Mouse (Mus musculus): ENCODE results near the gene Jund. TPM values are rescaled to one million over a fixed set of nuclear protein-coding genes. Genes with fewer than 3 reads are reported as not detected.
A peak's percentile ranks its signal among the peaks of the same experiment; 100 is the strongest.

Jund gene
- total and polyA plus RNA-seq, 3 experiments = 109 to 127 (median 123) TPM

- Histone ChIP-seq H3K4me3 (no peak overlapping the region), H3K27me3 (ENCODE audit: control insufficient read depth, insufficient read depth, low read length) (no peaks in the 10 kb centered on the region), H3K27ac (peak overlapping the region; percentile 92), H3K4me1 (ENCODE audit: control insufficient read depth, insufficient read depth, low read length) (peaks cover 16% of the 10 kb centered on the region), H3K9ac (ENCODE audit: low read depth, low read length) (no peak overlapping the region; the same call in 1 of the 2 replicates), H3K36me3 (ENCODE audit: control insufficient read depth, insufficient read depth, low read length) (peaks cover 2% of the 10 kb centered on the region; the same call in 1 of the 2 replicates), H3K79me2 (replicated peaks; ENCODE audit: control insufficient read depth, insufficient read depth, low read length) (no peaks in the 10 kb centered on the region)
- no peak for TF ChIP-seq EP300 (IDR thresholded peaks at IDR 0.05; ENCODE audit: insufficient read depth, low read depth, low read length)
- no peak for TF ChIP-seq POLR2A (IDR thresholded peaks at IDR 0.05; ENCODE audit: insufficient read depth, low read depth, low read length)
- no peak for TF ChIP-seq CTCF (IDR thresholded peaks at IDR 0.05)
- intact Hi-C loops (cut with DNase I) = no loop called here
- DNase-seq = peak in 1 of 2 experiments; percentile 50
- 58% methylated on average over 4 of the region's 4 CpGs for WGBS
Observed at GRCm38 (mm10) chr8:70696946-70697345, 1.8 kb upstream of the Jund start.

GRCm38 (mm10) chr8:70697366-70698250 lies 1.1 kb upstream of the Jund start:
- DNase-seq = peak in 1 of 2 experiments; percentile 34
- H3K4me3 ChIP-seq = peak overlapping the region; percentile 66
- intact Hi-C loops (cut with DNase I) = no loop called here
- no peaks in the 10 kb centered on the region for H3K27me3 ChIP-seq (ENCODE audit: control insufficient read depth, insufficient read depth, low read length)
- 57% methylated on average over 12 of the region's 12 CpGs for WGBS
- H3K9ac ChIP-seq (ENCODE audit: low read depth, low read length) = peak overlapping the region; percentile 93
- H3K27ac ChIP-seq = peak overlapping the region; percentile 92
- TF ChIP-seq EP300 (IDR thresholded peaks at IDR 0.05; ENCODE audit: insufficient read depth, low read depth, low read length) (no peak), CTCF (IDR thresholded peaks at IDR 0.05) (no peak), POLR2A (IDR thresholded peaks at IDR 0.05; ENCODE audit: insufficient read depth, low read depth, low read length) (no peak)
- H3K36me3 ChIP-seq (ENCODE audit: control insufficient read depth, insufficient read depth, low read length) = peaks cover 2% of the 10 kb centered on the region; the same call in 1 of the 2 replicates
- H3K4me1 ChIP-seq (ENCODE audit: control insufficient read depth, insufficient read depth, low read length) = peaks cover 20% of the 10 kb centered on the region
- no peaks in the 10 kb centered on the region for H3K79me2 ChIP-seq (replicated peaks; ENCODE audit: control insufficient read depth, insufficient read depth, low read length)

- under 1% methylated on average over 83 of the region's 89 CpGs for WGBS
- Histone ChIP-seq H3K9ac (ENCODE audit: low read depth, low read length) (peak overlapping the region; percentile 95), H3K4me3 (peak overlapping the region; percentile 99), H3K4me1 (ENCODE audit: control insufficient read depth, insufficient read depth, low read length) (peaks cover 24% of the 10 kb centered on the region), H3K36me3 (ENCODE audit: control insufficient read depth, insufficient read depth, low read length) (peaks cover 2% of the 10 kb centered on the region; the same call in 1 of the 2 replicates), H3K79me2 (replicated peaks; ENCODE audit: control insufficient read depth, insufficient read depth, low read length) (no peaks in the 10 kb centered on the region), H3K27me3 (ENCODE audit: control insufficient read depth, insufficient read depth, low read length) (no peaks in the 10 kb centered on the region), H3K27ac (peak overlapping the region; percentile 94)
- TF ChIP-seq CTCF (IDR thresholded peaks at IDR 0.05) (no peak), EP300 (IDR thresholded peaks at IDR 0.05; ENCODE audit: insufficient read depth, low read depth, low read length) (no peak), POLR2A (IDR thresholded peaks at IDR 0.05; ENCODE audit: insufficient read depth, low read depth, low read length) (no peak)
- DNase-seq = no peak
- intact Hi-C loops (cut with DNase I) = no loop called here
Observed at GRCm38 (mm10) chr8:70699116-70699833, 526 bp downstream of the Jund start.

- peak overlapping the region; percentile 99 for H3K4me3 ChIP-seq
- DNase-seq = peak; percentile 89
- no peaks in the 10 kb centered on the region for H3K27me3 ChIP-seq (ENCODE audit: control insufficient read depth, insufficient read depth, low read length)
- intact Hi-C loops (cut with DNase I) = loop anchor here (1.0 to 5.0 kb wide), 3 partner anchors 27 to 88 kb away; partner anchors contain the start of genes Lsm4 and Rab3a
- H3K9ac ChIP-seq (ENCODE audit: low read depth, low read length) = peak overlapping the region; percentile 95
- TF ChIP-seq CTCF (IDR thresholded peaks at IDR 0.05) (no peak), EP300 (IDR thresholded peaks at IDR 0.05; ENCODE audit: insufficient read depth, low read depth, low read length) (peak; percentile 73; the same call in 1 of the 2 replicates), POLR2A (IDR thresholded peaks at IDR 0.05; ENCODE audit: insufficient read depth, low read depth, low read length) (peak; percentile 83)
- peaks cover 2% of the 10 kb centered on the region; the same call in 1 of the 2 replicates for H3K36me3 ChIP-seq (ENCODE audit: control insufficient read depth, insufficient read depth, low read length)
- peak overlapping the region; percentile 94 for H3K27ac ChIP-seq
- peaks cover 24% of the 10 kb centered on the region for H3K4me1 ChIP-seq (ENCODE audit: control insufficient read depth, insufficient read depth, low read length)
- H3K79me2 ChIP-seq (replicated peaks; ENCODE audit: control insufficient read depth, insufficient read depth, low read length) = no peaks in the 10 kb centered on the region
- WGBS = under 1% methylated on average over 59 of the region's 59 CpGs
Observed at GRCm38 (mm10) chr8:70699834-70700554, 1.2 kb downstream of the Jund start.

- WGBS = 2% methylated on average over 20 of the region's 20 CpGs
- peak; percentile 92 to 93 for DNase-seq
- intact Hi-C loops (cut with DNase I) = loop anchor here (1.0 to 5.0 kb wide), 3 partner anchors 27 to 88 kb away; partner anchors contain the start of genes Lsm4 and Rab3a
- TF ChIP-seq EP300 (IDR thresholded peaks at IDR 0.05; ENCODE audit: insufficient read depth, low read depth, low read length) (peak; percentile 36; the same call in 1 of the 2 replicates), CTCF (IDR thresholded peaks at IDR 0.05) (peak; percentile 85), POLR2A (IDR thresholded peaks at IDR 0.05; ENCODE audit: insufficient read depth, low read depth, low read length) (peak; percentile 73)
- H3K79me2 ChIP-seq (replicated peaks; ENCODE audit: control insufficient read depth, insufficient read depth, low read length) = no peaks in the 10 kb centered on the region
- H3K4me1 ChIP-seq (ENCODE audit: control insufficient read depth, insufficient read depth, low read length) = peaks cover 24% of the 10 kb centered on the region
- peak overlapping the region; percentile 94 for H3K27ac ChIP-seq
- H3K36me3 ChIP-seq (ENCODE audit: control insufficient read depth, insufficient read depth, low read length) = peaks cover 2% of the 10 kb centered on the region; the same call in 1 of the 2 replicates
- peak overlapping the region; percentile 99 for H3K4me3 ChIP-seq
- H3K9ac ChIP-seq (ENCODE audit: low read depth, low read length) = peak overlapping the region; percentile 32; the same call in 1 of the 2 replicates
- H3K27me3 ChIP-seq (ENCODE audit: control insufficient read depth, insufficient read depth, low read length) = no peaks in the 10 kb centered on the region
Observed at GRCm38 (mm10) chr8:70700555-70700922, 1.8 kb downstream of the Jund start.

Measured in heart, adult 2 months (tissue).